Mouse (Mus musculus) right cerebral cortex, adult 2 months (tissue): Measurements from ENCODE around the gene Rrp7a.

ENCODE experiments used
- DNase-seq, 2 experiments: peaks; one replicate each; pipeline ENCODE4 v3.0.0; 2021 to 2022; ENCODE audit warnings: low spot score in 2 of 2

Rrp7a gene

DNA sequence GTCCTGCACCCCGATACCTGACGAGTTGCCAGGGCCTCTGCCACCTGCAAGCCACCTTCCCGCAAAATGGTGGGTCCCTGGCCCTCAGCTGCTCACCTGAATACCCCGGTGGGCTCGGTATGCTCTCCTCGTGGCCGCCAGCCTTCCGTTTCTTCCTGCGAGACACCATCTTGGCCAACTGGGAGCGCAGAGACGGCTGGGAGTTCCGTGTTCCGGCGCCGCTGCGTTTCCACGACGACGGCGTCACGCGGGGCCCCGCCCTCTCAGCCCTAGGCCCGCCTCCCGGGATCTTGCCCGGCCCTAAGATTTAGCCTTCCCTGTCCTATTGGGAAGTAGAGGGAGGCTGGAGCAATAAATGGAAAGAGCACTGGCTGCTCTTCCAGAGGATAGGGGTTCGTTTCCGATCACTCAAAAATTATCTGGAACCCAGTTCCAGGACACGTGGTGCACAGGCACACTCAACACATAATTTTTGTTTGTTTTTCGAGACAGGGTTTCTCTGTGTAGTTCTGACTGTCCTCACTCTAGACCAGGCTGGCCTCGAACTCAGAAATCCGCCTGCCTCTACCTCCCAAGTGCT, at the start of gene Rrp7a:
Gene Rrp7a, minus strand, starts transcription at position 236 of the 580 bp plus-strand sequence.
- peak; percentile 94 to 95 for DNase-seq

DNA sequence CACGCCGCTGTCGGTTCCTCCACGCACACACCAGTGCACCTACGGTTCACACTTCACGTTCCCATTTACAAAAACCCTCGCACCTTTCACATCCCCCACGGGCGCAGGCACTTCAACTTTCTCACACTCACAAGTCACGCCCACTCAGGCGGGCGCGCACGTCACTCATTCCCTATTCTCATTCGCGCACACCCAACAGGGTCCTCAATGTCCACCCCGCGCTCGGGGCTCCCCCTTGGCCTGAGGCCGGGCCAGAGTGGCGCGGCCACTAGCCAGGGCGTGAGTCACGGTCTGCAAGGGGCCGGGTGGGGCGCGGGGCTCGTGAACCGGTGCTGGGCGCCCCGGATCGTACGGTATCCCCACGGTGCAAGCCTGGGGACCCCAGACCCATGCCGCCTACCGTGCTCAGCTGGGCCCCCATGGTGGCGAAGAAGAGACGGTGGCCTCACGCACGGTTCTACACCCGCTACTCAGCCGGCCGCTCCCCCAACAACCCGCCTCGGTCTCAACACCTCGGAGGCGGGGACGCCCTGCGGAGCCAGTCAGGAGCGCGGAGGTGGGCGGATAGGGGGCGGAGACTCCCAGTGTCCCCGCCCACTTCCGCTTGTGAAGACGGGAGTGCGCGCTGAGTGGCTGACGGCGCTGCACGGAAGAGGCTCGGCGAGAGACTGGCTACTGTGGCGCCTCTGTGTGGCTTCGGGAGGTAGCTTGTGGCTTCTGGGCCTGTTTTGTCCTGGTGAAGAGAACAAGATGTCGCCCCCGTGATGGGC, 49.3 kb upstream of the Rrp7a start:
- peak; percentile 95 to 97 for DNase-seq

DNA sequence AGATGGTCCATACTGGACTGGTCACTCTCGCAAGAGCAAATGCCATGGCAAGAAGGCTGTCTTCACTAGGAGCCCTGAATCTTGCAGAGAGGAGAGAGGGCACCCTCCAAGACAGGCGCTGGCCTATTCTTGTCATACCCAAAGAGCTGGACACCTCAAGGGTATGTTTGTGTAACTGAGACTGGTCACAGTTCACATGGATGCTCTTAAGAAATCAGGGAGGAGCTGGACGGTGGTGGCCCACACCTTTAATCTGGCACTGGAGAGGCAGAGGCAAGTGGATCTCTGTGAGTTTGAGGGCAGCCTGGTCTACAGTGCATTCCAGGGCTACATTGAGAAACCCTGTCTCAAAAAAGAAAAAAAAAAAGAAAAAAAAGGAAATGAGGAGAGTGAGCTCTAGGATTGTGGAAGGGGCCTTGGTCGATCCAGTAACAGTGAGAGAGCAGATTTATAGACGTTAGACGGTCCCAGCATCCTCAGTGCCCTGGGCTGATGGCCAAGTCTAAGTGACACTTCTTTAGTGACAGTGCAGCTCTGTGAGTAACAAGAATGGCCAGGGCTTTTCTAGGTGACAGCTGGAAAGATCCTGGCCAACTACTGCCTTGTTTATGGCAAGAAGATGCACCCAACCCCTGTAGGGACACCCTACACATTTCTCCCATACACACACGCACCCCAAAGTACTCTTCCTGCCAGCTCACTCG, 48.5 kb upstream of the Rrp7a start:
- DNase-seq: no peak

DNA sequence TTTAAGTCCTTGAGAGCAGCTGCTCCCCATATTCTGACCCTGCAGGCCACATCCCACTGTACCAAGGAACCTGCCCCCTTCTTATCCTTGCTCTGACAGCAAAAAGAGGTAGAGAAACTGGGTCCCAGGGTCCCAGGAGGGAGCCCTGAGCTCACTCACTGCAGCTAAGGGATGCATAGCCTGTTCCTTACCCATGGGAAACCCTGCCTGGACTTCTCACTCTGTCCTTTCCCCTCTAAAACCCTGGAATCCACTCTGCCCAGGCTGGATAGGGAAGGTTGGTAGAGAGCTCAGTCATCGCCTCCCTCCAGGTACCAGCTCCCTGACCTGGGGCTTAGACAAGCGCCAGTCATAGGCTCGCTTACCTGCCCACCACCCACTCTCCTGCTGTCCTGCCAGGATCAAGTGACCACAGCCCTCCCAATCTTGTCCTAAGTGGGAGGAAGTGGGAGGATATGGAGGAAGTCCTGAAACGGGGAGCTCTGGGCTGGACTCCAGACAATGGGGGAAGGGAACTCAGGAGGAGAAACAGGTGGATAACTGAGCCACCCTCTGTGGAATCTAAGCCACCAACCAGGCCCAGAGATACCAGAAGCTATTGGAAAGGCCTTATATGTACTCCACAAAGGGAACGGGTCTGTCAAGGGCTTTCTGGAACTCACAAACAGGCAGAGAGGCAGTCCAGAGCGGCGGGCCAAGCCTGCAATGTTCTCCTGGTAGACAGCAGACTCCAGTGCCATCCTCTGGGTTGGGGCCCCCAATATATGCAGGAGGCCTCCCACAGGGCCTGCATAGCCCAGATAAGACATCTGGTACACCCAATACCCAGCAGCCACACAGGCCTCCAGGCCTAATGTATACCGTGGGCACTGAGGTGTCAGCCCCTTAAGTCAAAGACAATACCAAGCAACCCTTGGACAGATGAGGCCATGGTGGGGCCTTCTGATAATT, 47.4 kb upstream of the Rrp7a start:
- no peak for DNase-seq

DNA sequence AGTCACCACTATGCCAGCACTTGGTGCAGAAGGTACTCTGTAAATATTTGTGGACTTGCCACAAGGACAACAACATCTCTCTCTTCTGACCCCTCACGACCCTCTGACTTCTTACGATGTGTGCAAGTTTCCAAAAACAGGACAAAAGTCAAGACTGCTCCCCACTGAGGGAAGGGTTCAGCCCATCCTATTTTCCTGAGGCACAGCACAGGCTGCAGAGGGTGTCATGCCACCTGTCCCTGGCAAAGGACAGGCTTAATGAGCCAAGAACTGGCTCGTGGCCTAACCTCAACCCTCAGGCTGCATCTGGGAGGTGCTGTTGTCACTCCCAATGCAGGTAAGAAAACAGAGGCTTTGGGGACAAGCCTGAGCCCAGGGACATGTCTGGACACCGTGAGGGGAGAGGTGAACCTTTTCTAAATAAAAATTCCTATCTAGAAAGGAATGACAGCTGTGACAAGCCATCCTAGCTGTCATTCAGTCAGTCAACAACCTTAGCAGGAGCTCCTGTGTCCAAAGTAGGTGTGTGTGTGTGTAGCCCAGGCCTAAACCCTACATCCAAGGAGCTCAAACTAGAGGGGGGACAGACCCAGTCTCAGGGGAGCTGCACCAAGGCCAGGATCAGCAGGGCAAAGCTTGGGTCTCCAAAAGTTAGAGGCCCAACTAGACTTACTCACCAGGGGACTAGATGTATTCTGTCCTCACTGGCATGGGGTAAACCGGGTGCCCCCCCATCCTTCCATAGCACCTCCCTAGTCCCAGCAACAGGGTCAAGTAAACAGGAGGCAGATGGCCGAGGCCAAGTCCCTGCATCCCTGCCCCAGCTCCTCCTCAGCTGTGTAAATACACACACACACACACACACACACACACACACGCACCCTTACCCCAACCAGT, 46.5 kb upstream of the Rrp7a start:
- no peak for DNase-seq

DNA sequence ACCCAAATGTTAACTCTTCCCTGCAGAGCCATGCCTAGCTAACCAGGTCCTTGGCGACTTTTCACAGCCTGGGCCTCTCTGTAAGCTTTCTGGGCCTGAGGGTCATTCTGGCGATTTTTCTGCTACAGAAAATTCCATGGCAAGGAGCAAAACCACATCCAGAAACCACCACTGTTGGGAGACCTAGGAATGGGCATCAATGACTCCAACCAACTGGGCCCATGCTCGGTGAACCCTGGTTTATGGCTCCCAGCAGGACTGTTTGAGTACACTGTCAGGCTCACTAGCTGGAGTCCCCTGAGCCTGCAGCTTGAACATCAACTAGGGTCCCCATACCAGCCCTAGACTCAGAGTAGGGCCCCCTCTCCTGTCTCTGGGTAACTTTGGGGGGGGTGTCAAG, 45.7 kb upstream of the Rrp7a start:
- DNase-seq: no peak

DNA sequence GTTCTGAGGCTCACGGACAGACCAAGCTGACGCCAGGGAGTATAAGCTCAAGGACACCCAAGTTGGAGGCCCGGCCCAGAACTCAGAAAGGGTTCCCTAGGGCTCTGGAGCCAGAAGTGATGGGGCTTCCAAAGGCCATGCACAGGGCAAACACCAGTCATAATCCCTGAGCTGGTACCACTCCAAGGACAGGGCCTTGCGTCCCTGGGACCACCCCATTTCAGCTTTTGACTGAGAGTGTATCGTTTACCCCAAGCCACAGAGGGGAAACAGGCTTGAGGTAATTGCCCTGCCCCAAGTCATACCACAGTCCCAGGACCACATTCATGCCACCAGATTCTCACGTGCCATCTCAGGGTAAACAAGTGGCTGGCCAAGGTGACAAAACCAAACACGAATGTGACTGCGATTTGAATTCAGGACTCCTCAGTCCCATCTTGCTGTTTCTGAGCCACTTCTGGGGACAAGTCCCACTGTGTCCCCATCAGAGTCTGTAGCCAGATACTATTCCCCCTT, 45.0 kb upstream of the Rrp7a start:
- no peak for DNase-seq

DNA sequence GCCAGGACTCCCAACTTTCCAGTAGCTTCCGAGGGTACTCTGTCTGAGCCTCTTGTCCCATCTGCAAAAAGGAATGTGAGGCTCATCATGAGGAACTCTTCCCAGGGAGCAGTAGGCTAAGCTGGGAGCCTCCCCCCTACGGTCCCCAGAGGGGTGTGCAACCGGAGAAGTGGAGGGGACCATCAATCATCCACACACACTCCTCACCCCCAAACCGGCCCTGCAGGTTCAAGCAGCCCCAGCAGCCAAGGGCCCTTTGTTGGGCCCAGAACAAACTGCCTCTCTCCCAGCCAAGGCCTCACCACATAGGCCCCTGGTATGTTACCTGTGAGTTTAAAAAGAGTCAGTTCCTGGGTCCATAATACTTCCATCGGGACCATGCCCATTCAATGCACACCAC, 44.5 kb upstream of the Rrp7a start:
- DNase-seq: no peak

DNA sequence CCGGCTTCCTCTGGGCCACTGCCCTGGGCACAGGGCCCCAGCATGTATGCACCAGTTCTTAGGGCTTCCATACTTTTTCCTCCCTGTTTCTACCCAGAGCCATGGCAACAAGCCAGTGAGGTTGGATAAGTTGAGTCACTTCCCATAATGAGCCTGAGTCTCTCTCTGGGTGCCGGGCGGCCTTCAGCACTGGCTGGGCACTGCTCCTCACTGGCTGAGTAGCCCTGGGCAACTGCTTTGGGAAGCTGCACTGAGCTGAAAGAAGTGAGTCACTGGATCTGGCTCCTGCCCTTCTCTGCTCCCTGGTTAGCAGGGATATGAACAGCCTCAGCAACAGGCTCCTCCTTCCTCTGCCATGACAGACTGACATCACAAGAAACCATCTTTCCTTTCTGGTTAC, 44.0 kb upstream of the Rrp7a start:
- DNase-seq: no peak

DNA sequence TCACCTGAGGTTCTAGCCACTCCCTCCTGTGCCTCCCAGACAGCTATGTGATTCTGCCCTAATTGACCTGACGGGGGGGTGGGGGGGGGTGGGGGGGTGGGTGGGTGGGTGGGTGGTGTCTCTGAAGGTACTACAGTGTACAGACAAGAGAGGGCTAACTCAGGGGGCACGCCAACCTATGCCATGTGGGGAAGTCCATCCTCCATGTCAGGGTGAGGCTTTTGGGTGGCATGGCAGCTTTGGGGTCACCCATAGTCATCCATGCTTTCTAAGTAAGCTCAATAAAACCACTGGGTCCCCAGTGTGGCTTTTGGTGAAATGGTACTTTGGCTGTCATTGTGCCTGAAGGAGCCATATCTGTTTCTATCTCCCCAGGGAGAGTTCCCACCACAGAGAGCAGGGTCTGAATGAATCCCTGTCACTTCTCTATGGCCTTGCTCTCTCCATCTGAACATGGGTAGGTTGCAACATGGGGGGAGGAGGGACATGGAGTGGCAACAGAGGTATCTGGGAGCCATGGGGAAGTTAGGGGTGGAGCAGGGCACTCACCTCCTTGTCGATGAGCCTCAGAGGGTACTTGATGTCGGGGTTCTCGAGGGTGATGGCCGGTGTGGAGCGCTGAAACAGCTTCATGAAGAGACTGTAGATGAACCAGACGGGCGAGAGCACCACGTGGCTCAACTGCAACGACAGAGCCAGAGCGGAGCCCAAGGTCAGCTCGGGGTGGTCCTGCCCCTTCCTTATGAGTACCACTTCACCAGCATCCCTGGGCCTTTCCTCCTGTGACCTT, 43.1 kb upstream of the Rrp7a start:
- no peak for DNase-seq

DNA sequence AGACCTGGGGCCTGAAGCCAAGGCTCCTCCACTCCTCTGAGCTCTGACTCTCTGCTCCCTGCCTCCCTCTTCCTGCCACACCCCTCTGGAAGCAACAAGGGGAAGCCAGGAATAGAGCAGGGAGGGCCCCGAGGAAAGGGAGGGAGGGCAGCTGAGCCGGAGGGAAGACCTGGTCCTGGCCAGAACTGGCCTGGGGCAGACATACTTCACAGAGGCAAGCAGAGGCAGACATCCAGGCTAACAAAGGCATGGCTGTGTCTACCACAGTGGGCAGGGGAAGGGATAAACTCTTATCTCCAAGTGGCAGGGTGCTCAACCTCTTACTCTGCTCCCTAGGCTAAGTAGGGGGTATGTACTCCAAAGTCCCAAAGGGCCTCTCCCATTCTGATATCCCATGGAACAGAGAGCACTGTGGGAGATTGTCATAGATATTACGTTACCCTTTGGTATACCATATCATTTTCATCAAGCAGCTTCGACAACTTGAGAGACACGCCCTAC, 42.4 kb upstream of the Rrp7a start:
- no peak for DNase-seq

DNA sequence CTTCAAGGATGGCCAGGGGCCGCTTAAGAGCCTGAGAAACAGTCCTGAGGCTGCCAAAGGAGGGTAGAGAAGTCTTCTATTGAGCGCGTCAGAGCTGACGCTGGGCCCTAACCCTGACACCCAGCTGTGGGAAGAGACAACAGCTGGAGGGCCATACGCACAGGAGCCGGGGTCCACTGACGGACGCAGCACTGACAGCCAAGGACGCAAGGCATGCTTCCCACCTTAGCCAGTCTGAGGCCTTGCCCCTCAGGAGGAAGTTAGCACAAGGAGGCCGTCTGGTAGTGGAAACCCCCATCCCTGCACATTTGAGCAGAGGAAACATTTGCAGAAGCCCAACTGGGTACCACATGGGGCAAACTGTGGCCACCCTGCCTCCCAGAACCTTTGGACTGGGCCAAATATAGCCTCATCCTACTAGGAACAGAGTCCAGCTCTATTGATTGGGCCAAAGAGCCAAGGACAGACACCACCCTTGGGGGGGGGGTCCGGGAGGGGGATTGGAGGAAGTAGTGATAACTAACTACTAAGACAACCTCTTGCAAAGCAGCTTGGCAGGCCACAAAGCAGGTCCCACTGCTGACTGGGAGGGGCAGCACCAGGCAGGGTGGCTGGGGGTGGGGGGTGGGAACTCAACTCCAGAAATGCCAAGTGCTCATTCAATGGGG, 40.4 kb upstream of the Rrp7a start:
- no peak for DNase-seq

DNA sequence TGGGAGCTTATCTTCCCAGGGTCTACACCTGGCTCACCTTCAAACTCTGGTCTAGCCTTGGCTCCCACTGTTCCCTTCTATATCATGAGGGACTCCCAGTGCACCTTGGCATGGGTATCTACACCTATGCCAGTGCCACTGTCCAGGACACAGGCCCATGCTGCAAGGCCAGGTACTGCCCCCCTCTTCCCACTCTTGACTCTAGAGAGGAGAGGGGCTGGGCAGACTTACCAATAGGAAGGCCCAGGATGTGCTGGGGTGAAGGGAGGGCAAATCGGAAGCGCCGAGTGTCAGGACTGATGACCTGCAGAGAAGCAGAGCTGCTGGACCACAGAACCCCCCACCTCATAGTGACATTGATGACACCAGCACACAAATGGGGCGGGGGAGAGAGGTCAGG, 39.4 kb upstream of the Rrp7a start:
- DNase-seq: no peak

DNA sequence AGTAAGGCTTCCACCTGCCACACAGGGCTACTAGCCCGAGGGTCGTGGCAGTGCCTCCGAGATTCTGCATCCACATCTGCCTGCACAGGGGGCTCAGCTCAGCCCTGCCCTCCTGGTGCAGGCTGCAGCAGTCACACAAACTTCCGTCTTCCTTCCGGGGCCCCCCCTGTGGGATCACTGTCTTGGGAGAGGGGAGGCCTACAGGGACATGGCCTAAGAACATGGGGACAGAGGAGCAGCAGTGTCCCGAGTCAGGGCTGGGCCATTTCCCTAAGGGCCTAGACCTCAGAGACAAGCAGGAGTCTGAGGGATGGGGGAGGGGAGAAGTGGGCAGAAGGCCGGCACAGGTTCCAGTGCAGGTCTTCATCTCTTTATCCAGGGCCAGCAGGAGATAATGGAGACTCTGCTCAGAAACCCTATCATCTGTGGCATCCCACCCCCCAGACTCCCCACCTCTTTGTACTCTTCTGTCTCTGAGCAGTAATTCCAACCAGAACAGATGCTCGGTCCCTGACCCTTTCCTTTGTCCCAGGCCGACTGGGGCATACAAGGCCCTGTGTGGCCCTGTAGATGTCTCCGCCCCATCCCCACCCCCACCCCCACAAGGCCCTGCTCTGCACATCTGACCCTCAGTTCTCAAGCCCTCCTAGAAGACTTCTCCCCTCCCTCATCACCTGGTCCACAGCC, 38.6 kb upstream of the Rrp7a start:
- DNase-seq: no peak

DNA sequence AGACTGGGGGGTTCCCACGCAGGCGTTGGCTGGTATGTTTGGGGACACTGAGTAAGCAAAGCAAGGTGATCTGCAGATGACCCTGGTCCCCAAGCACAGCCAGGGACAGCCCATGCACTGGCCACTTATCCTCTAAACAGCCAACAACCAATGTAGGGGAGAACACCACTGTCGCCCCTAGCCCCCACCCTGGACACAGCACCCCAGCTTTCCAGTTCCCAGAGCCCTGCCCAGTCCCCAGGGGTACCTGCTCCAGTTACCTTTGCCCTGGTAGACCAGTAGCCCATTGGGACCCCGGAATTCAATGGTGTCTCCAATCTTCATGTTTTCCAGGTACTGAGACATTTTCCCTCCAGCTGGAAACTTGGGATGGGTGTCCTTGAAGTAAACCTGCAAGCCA, 38.0 kb upstream of the Rrp7a start:
- no peak for DNase-seq

DNA sequence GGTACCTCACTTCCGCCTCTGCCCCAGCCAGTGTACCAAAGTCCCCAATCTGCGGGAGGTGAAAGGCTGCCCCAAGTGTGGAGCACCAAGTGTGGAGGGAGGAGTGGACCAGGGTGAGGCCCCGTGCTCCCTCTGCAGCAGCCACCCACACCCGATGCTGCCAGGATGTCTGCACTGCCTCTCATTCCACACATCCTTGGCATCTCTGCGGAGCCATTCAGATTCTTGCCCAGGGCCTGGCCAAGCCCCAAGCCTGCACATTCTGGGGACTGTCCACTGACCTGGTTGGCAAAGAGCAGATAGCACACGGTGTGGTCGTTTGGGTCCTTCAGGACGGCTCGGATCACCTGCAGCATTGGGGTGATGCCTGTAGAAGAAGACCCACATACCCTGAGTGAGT, 37.2 kb upstream of the Rrp7a start:
- no peak for DNase-seq

DNA sequence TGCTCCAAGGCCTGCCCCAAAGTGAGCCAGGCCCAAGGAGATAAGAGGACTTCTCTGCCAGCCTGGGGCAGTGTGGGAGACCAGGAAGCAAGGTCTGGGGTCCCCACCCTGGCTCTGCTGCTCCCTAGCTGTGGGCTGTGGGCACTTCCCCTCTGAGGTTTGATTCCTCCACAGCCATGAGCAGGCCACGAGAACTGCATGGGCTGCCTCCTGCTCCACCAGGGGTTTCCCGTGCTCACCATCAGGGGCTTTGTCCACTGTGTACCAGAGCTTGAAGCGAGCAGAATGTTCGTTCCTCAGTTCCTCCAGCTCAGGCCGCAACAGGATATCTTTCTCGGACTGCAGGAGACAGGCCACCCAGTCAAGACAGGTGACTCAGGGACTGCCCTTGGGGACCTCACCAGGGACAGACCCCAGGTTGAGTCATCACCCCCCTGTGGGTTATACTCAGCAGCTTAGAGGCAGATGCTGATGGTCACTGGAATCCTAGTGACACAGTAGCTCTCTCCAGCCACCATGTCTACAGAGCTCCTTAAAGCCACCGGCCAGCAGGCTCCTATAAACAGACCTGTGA, 36.1 kb upstream of the Rrp7a start:
- DNase-seq: no peak

DNA sequence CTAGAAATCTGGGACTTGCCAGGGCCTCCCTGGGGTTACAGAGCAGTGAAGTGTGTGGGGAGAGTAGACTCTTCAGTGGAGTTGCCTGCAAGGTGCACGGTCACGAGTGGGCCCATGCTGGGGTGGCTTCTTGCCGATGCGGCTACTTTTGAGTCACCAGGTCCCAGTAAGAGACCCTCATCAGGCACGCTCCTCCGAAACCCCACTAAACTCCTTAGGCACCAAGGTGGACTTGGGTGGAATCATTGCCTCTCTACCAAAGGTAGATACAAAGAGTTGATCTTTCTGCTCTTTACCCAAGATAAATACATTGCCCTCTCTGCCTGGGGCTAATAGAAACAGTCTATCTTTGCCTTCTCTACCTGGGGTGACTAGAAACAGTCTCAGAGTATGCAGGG, 35.1 kb upstream of the Rrp7a start:
- DNase-seq: no peak
